Mouse (Mus musculus) stomach, embryonic 15.5 days (tissue): Measurements from ENCODE around the gene Bex1. TPM values are rescaled to one million over a fixed set of nuclear protein-coding genes. Genes with fewer than 3 reads are reported as not detected.
"Not testable (repeated sequence)": the region's sequence is repeated elsewhere in the genome, so short reads cannot be mapped to it uniquely, and the experiment has no call there.

ENCODE experiments used
- ATAC-seq: fragments of 200-750 bp; cut with Nextera tagmentation; 2 replicates; pipeline ENCODE4 v1.8.0; 2017; ENCODE audit warnings: low read depth, moderate number of reproducible peaks, moderate TSS enrichment; ENCODE audit not compliant: insufficient read depth, low FRiP score
- H3K27ac ChIP-seq: fragments of 300-500 bp; sonication (generic); 2 replicates; pipeline ENCODE4 v1.5.1; 2015; ENCODE audit warnings: mild to moderate bottlenecking, inconsistent platforms
- H3K27me3 ChIP-seq: fragments of 300-500 bp; sonication (generic); replicated peaks from 2 replicates; pipeline ENCODE4 v1.6.1; 2015; ENCODE audit warnings: inconsistent platforms
- H3K36me3 ChIP-seq: fragments of 300-500 bp; sonication (generic); 2 replicates; pipeline ENCODE4 v1.6.1; 2015; ENCODE audit warnings: inconsistent platforms
- H3K4me1 ChIP-seq: fragments of 300-500 bp; sonication (generic); 2 replicates; pipeline ENCODE4 v1.6.1; 2015; ENCODE audit warnings: inconsistent platforms
- H3K4me2 ChIP-seq: fragments of 300-500 bp; sonication (generic); 2 replicates; pipeline ENCODE4 v1.6.1; 2015; ENCODE audit warnings: mild to moderate bottlenecking, inconsistent platforms
- H3K4me3 ChIP-seq: fragments of 300-500 bp; sonication (generic); replicated peaks from 2 replicates; pipeline ENCODE4 v1.5.1; 2015; ENCODE audit warnings: inconsistent platforms
- H3K9ac ChIP-seq: fragments of 300-500 bp; sonication (generic); 2 replicates; pipeline ENCODE4 v1.6.1; 2015; ENCODE audit warnings: inconsistent platforms
- H3K9me3 ChIP-seq: fragments of 300-500 bp; sonication (generic); 2 replicates; pipeline ENCODE4 v1.6.1; 2016; ENCODE audit warnings: inconsistent platforms
- WGBS: fragments of 180-500 bp; shearing (Covaris S2); methylation state at CpG from one replicate; pipeline ENCODE4 v1.1.7; 2015; 5-methylcytosine and 5-hydroxymethylcytosine counted together
- polyA plus RNA-seq: library from polyadenylated mRNA; unstranded; fragments of >200 nt; fragmentation: Nextera tagmentation; extraction: Ambion mirVana; gene quantifications from 2 replicates; pipeline ENCODE4 v1.2.1, GENCODE M21; 2015

Bex1 gene
- polyA plus RNA-seq, result 106 and 124 TPM in 2 replicates

DNA sequence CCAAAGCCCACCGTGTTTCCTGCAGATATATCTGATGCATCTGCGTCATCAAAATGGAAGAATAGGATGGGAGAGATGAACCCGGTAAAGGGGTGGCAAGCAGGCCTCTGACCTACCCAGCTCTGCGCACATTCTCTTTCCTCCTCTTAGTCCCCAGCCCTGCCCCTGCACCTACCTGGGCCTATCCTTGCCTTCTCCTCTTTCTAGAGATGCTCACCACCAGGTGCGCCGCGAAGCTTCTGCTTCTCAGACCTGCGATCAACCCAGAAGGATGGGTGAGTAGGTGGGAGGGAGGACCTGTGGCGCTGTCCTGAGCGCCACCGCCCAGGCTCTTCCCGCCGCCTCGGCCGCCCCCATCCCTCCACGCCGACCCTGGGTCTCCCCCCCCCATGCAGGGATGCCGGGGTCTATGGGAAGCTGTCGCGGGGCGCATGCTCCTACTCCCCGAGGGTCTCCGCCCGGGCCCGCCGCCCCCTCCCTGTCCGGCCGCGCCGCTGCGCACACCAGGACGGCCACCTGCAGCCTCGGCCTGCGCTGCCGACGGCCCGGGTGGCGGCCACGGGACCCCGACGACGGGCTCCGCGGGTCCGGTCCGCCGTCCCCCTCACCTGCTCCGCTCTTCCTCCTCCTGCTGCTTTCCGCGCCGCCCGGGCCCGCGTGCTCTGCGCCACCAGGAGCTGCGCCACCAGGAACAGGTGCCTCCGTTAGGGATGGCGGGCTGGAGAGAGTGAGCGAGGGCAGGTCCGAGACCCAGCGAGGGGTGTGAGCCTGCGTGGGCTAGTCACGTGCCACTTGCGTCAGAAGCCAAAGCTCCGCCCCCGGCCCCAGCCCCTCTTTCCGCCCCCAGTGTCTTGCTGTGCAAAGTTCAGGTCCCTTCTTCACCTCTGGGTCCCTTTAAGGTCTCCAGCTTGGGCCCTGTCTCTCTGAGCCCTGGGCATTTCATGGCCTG lies at the start of gene Bex1, which contains the start of gene Tceal7:
Gene Bex1 (minus strand): TSS at position 785 of the 949 bp plus-strand sequence.
Gene Tceal7 (plus strand): TSS at position 51 of the 949 bp plus-strand sequence.
- H3K27me3 ChIP-seq, H3K4me1 ChIP-seq, H3K36me3 ChIP-seq, H3K9ac ChIP-seq, H3K9me3 ChIP-seq, H3K27ac ChIP-seq: not testable (repeated sequence)
- Histone ChIP-seq H3K4me2 (peak within 1 kb of the TSS; percentile 46), H3K4me3 (peak within 1 kb of the TSS; percentile 35)
- 24% methylated on average over 16 of the region's 67 CpGs for WGBS
- ATAC-seq, result peak; percentile 88

DNA sequence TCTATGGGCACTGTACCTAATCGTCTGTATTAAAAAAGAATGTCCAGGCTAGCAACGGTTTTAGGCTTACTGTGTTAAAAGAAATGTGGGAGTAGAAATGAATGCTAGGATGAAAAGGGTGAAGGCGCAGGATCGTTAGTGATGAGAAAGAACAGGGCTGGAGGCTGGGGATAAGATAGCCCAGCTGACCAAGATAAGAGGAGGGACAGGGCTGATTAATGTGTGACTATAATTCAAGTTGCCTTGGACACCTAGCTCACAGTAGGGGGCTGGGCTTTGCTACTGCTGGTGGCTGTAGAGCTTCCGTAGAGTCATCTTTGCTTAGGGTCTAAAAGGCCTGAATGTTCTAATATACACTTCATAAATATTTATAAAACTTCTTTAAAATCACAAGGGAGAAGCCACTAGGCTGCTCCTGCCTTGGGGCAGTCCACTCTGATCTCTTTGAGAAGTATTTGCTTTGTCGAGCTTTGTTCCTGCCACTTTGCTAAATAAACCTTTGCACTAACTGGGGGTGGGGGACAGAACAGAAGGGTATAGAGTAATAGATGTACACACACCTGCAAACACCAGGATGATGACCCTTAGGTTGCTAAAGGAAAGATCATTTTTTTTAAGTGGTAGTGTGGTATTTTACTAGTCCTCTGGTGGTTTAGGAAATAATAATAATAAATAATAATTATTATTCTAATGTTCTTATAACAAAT lies 36.9 kb upstream of the Bex1 start:
- WGBS, result 44% methylated on average over 6 of the region's 6 CpGs
- H3K4me2 ChIP-seq, result no peak overlapping the region
- ATAC-seq, result peak; percentile 56; the same call in 1 of the 2 replicates

DNA sequence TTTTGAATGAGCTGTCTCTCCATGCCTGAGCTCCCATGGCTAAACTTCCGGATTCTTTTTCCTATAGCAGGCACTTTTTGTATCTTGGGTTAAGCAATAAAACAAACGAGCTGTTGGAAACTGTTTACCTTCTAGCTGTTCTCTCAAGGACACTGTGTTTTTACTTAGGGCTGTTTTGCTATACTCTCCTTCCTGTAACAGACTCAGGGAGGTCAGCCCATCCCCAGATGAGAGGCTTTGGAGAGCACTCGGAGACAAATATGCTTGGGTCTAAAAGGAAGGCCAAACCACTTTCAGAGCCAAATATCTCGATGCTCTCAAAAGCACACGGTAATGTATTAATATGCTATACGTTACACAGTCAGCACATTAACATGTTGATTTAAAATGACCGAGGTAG lies 34.4 kb upstream of the Bex1 start:
- Histone ChIP-seq H3K36me3 (no peaks in the 10 kb centered on the region), H3K9ac (no peak overlapping the region), H3K9me3 (no peaks in the 10 kb centered on the region), H3K27ac (no peak overlapping the region), H3K4me3 (no peak overlapping the region), H3K27me3 (no peaks in the 10 kb centered on the region), H3K4me1 (no peaks in the 10 kb centered on the region), H3K4me2 (no peak overlapping the region)
- no peak for ATAC-seq
- 46% methylated on average over 7 of the region's 7 CpGs for WGBS

More for the DNA sequence above, 36.9 kb upstream of the Bex1 start:
- no peak overlapping the region for H3K4me3 ChIP-seq
- no peak overlapping the region for H3K27ac ChIP-seq
- H3K9me3 ChIP-seq, result no peaks in the 10 kb centered on the region; the same call in 1 of the 2 replicates
- no peaks in the 10 kb centered on the region for H3K4me1 ChIP-seq
- no peak overlapping the region for H3K9ac ChIP-seq
- no peaks in the 10 kb centered on the region for H3K27me3 ChIP-seq
- H3K36me3 ChIP-seq, result no peaks in the 10 kb centered on the region

DNA sequence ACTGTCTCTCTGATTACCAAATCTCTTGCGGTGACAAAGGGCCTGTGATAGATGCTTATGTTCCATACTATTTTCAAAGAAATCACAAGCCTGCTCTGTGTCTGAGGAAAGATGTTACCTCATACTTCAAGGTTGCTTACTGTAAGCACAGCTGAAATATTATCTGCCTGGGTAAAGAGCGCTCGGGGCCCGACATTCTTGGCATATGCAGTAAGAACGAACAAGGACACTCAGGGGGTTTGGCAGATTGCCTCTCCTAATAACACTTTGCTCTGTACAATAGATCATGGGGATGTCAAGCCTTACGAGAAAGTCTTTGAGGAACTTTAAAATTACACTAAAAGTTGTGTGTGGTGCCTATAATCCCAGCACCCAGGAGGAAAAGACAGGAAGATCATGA lies 33.5 kb upstream of the Bex1 start:
- Histone ChIP-seq H3K4me3 (no peak overlapping the region), H3K9me3 (no peaks in the 10 kb centered on the region), H3K27me3 (no peaks in the 10 kb centered on the region), H3K36me3 (no peaks in the 10 kb centered on the region), H3K4me1 (no peaks in the 10 kb centered on the region), H3K4me2 (no peak overlapping the region), H3K27ac (no peak overlapping the region), H3K9ac (no peak overlapping the region)
- ATAC-seq, result no peak
- WGBS, result 46% methylated on average over 6 of the region's 6 CpGs

DNA sequence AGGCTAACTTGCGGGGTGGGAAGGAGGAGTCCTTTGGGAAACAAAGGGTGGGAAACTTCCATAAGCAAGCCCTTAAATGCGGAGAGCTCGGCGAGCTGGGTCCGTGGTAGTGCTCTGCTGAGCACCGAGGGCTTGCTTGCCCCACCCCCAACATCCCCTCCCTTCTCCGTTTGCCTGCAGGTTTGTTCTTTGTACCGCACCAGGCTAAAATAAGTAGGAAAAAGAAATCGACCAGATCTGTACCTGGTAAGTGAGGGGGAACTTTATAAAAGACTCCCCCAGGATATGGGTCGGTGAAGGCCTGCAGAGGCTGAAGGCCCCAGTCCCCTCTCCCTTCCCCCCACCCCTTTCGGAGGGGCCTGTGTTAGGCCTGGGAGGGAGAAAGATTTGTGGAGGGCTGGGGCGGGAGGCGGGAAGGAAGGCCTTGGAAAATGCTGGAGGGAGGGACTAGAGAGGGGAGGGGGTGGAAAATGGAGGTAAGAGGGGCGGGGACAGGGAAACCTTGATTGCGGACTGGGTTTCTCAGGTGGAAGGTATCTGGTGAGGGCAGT lies 30.3 kb upstream of the Bex1 start:
- Histone ChIP-seq H3K4me2 (peak overlapping the region; percentile 48), H3K27ac (peak overlapping the region; percentile 80), H3K4me1 (no peaks in the 10 kb centered on the region), H3K4me3 (peak overlapping the region; percentile 55), H3K9ac (peak overlapping the region; percentile 45; the same call in 1 of the 2 replicates), H3K27me3 (no peaks in the 10 kb centered on the region), H3K9me3 (no peaks in the 10 kb centered on the region), H3K36me3 (no peaks in the 10 kb centered on the region)
- ATAC-seq, result peak; percentile 70
- WGBS, result 23% methylated on average over 15 of the region's 15 CpGs

DNA sequence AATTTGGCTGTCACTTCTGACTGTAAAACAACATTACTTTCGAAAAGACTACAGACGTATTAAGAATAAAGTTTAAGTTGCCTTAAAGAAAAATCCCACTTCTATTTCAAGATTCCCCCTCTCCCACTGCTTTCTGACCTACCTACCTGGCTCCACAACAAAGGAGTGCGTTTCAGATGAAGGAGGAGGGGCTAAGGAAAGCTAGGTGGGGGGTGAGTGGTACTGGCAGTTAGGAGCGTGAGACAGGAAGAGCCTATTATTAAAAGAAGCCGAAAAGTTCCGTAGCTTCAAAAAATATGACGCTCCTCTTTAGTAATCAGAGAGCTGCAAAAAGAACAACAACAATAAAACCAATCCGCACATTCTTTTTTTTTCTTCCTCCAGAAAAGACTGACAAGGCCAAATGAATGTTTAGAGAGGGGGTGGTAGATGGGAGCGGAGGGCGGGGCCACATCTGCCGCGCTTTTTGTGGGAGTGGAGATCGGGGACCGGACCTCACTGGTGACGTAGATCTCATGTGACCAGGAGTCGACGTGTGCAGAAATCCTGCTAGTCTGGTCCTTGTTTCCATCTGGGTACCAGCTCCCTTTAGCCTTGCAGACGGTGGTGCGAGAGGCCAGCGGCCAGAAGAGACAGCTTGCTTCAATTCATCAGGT lies 29.4 kb upstream of the Bex1 start, which contains the start of gene Tceal9:
Gene Tceal9 (plus strand): TSS at position 506 of the 656 bp plus-strand sequence.
- Histone ChIP-seq H3K4me1 (no peaks in the 10 kb centered on the region), H3K27me3 (no peaks in the 10 kb centered on the region), H3K4me2 (peak within 1 kb of the TSS; percentile 48), H3K9me3 (no peaks in the 10 kb centered on the region), H3K36me3 (no peaks in the 10 kb centered on the region), H3K27ac (peak within 1 kb of the TSS; percentile 80), H3K4me3 (peak within 1 kb of the TSS; percentile 55), H3K9ac (peak within 1 kb of the TSS; percentile 45; the same call in 1 of the 2 replicates)
- ATAC-seq, result peak; percentile 93
- WGBS, result 21% methylated on average over 20 of the region's 20 CpGs

DNA sequence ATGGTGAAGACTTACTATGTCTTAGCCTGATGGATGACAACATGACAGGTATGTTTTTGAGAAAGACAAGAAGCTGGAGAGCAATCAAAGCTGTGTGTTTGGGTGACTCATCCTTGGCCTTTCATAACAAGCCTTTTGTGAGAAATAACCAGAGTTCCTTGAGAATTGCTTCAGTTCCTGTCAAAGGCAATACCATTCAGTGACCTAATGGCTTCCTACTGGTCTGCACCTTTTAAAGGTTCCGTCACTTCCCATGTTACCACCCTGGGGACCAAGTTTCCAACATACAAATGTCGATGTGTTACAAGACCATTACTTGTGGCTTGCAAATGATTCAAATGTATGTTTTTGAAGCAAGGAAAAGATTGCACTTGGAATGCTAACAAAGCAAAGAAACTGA lies 27.9 kb upstream of the Bex1 start:
- H3K27me3 ChIP-seq, result no peaks in the 10 kb centered on the region
- 85% methylated on average over 2 of the region's 2 CpGs for WGBS
- H3K4me3 ChIP-seq, result no peak overlapping the region
- ATAC-seq, result no peak
- no peak overlapping the region for H3K9ac ChIP-seq
- no peaks in the 10 kb centered on the region for H3K9me3 ChIP-seq
- no peaks in the 10 kb centered on the region for H3K4me1 ChIP-seq
- H3K4me2 ChIP-seq, result no peak overlapping the region
- no peak overlapping the region for H3K27ac ChIP-seq
- no peaks in the 10 kb centered on the region for H3K36me3 ChIP-seq

DNA sequence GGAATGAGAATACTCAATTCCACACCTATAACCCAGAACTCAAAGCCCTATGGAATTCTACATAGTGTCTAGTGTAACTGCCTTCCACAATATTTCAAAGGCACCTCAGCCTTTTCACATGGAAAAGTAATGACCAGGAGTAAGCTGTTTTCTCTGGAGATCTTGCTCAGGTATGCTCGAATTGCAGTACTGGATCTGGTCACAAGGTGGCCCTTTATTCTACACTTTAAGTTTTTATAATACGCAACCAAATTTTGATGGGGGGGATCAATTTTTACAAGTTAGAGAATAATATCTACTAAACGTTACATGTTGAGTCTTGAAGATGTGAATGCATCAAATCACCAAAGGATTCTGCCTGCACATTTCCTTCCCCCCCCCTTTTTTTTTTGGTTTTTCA lies 22.8 kb upstream of the Bex1 start:
- Histone ChIP-seq H3K4me1 (no peaks in the 10 kb centered on the region), H3K27me3 (no peaks in the 10 kb centered on the region), H3K9ac (no peak overlapping the region), H3K4me3 (no peak overlapping the region), H3K4me2 (no peak overlapping the region), H3K36me3 (no peaks in the 10 kb centered on the region), H3K9me3 (no peaks in the 10 kb centered on the region), H3K27ac (no peak overlapping the region)
- WGBS, result 55% methylated on average over 3 of the region's 3 CpGs
- no peak for ATAC-seq

DNA sequence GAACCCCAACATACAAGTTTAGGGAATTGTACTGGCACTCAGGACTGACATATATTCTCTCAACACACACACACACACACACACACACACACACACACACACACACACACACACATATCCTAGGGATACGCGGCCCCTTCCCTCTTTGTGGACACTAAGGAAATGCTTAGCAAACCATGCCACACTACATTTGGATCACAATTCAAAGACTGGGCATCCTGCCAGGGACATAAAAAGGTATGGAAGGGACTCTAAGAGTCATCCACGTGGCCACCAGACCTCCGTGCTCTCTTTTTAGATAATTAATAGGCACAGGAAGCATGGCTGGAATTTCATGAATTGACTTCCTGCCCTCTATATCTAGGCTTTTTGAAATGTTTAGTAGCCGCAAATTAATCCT lies 12.5 kb upstream of the Bex1 start:
- H3K4me2 ChIP-seq, result no peak overlapping the region

DNA sequence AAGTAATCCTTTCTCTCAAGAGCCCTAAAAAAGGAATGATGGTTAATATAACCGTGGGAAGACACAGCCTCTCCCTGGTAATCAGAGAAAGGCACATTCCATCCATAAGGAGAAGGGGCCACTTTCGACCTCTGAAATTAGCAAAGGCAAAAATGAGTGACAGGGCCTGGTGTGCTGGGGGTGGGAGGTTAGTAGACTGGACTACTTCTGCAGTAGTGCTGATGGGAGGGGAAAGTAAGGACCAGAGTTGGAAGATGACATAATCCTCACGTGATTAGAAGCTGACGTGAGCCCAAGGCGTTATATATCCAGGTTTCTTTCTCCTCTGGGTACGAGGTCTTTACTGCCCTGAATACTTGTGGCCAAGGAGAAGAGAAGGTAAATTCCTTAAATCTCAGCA lies 8.4 kb upstream of the Bex1 start:
- Histone ChIP-seq H3K36me3 (no peaks in the 10 kb centered on the region), H3K9me3 (no peaks in the 10 kb centered on the region), H3K27ac (no peak overlapping the region), H3K27me3 (no peaks in the 10 kb centered on the region), H3K9ac (no peak overlapping the region), H3K4me2 (no peak overlapping the region), H3K4me1 (no peaks in the 10 kb centered on the region), H3K4me3 (no peak overlapping the region)
- 69% methylated on average over 6 of the region's 6 CpGs for WGBS
- ATAC-seq, result no peak

More for the DNA sequence above, 12.5 kb upstream of the Bex1 start:
- Histone ChIP-seq H3K9ac (no peak overlapping the region), H3K4me3 (no peak overlapping the region), H3K27me3 (no peaks in the 10 kb centered on the region), H3K27ac (no peak overlapping the region), H3K36me3 (no peaks in the 10 kb centered on the region), H3K9me3 (no peaks in the 10 kb centered on the region), H3K4me1 (no peaks in the 10 kb centered on the region)
- no peak for ATAC-seq
- 49% methylated on average over 5 of the region's 5 CpGs for WGBS

DNA sequence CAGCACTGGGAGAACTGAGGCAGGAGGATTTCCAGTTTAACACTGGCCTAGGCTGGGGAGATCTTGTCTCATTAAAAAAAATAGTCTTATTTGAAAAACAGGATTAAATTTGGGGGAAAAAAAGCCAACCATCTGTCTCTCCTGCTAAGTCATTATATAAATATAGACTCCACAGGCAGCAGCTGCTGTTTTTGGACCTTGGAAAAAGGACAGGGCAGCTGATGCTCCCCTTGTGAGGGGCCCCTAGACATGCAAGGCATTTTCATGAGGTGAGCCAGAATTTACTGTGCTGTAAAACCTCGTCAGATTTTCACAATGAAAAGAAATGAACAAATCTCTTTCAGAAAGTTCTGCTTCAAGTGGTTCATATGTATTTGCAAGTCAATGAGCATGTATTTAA lies 990 bp upstream of the Bex1 start:
- no peaks in the 10 kb centered on the region for H3K27me3 ChIP-seq

More for the DNA sequence above, 990 bp upstream of the Bex1 start:
- H3K4me2 ChIP-seq, result no peak overlapping the region
- no peak overlapping the region for H3K27ac ChIP-seq
- no peaks in the 10 kb centered on the region for H3K9me3 ChIP-seq
- H3K36me3 ChIP-seq, result no peaks in the 10 kb centered on the region
- WGBS, result 43% methylated on average over 1 of the region's 1 CpGs
- H3K4me3 ChIP-seq, result no peak overlapping the region
- H3K4me1 ChIP-seq, result no peaks in the 10 kb centered on the region
- no peak for ATAC-seq
- no peak overlapping the region for H3K9ac ChIP-seq
